Mouse (Mus musculus) small intestine, adult 2 months (tissue): ENCODE results near the gene Dock10.

Experiments
- CTCF ChIP-seq: fragments of 200-500 bp; IDR thresholded peaks from 2 replicates; pipeline ENCODE4 v1.5.1; 2012; ENCODE audit warnings: low read depth, mild to moderate bottlenecking, control low read depth, inconsistent platforms, low read length, moderate library complexity, mixed read lengths; ENCODE audit not compliant: insufficient replicate concordance, insufficient read length; ENCODE audit errors: extremely low read depth
- POLR2A ChIP-seq: fragments of 200-500 bp; IDR thresholded peaks from 2 replicates; pipeline ENCODE4 v1.6.1; 2012; ENCODE audit warnings: low read depth, mild to moderate bottlenecking, control low read depth, inconsistent platforms, low read length, moderate library complexity

DNA sequence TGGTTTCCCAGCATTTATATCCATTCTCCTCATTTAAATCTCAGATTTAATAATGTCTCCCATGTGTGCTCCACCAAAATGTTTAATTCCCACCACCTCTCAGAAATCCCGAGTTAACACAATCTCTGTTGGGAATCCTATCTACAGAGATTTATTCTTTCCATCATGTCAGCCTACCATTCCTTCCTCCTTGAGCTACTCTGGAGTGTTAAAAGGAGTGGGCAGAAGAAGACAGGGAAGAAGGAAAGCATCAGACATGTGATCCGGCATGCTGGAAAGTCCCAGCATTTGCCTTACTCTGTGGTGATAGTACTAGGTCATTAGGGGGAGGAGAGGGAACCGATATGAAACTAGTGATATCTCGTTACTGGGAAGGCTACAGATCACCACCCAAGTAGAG lies 254.2 kb downstream of the Dock10 start:
- TF ChIP-seq CTCF, result no peak
- no peak for TF ChIP-seq POLR2A
